Mouse (Mus musculus) CH12.LX (cell line): ENCODE data around the gene Abr.

Experiments
- CHD2 ChIP-seq: IDR thresholded peaks from 2 replicates; pipeline ENCODE4 v1.6.1; 2011; ENCODE audit warnings: low read length, improper control_type of control experiment
- KAT2A ChIP-seq: IDR thresholded peaks from 2 replicates; pipeline ENCODE4 v1.6.1; 2012; ENCODE audit warnings: low read length, improper control_type of control experiment, inconsistent platforms; ENCODE audit not compliant: insufficient replicate concordance
- POLR2A ChIP-seq: IDR thresholded peaks from 2 replicates; pipeline ENCODE4 v1.6.1; 2011; ENCODE audit warnings: low read depth, mild to moderate bottlenecking, improper control_type of control experiment, low read length

DNA sequence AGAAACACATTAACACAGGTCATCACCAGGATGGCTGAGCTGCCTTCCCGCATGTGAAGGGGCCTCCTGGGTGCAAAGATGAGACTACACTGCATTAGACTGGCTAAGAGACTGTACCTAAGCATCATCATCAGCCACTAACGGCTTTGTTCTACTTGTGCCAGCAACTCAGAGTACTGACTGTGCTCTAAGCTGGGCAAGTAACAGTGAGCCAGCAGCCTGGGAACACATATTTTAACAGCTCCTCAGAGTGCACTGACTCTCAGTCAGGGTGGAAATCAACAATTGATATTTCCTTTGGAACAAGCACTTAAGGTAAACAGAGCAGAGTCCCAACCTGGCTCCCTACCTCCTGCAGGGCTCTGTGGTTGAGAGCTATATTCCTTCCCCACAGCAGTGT, 250.0 kb downstream of the Abr start:
- no peak for TF ChIP-seq KAT2A
- TF ChIP-seq CHD2, result no peak
- no peak for TF ChIP-seq POLR2A
